Mouse (Mus musculus): Measurements from ENCODE around the gene Sirt1.

- TF ChIP-seq GATA1 (IDR thresholded peaks at IDR 0.05; ENCODE audit: borderline replicate concordance, low read length) (no peak), FLI1 (IDR thresholded peaks at IDR 0.05; ENCODE audit: low read length) (no peak)
Observed at GRCm38 (mm10) chr10:63352111-63352510, 29.4 kb downstream of the Sirt1 start.
